Mouse (Mus musculus): ENCODE data around the gene Tmem178. TPM values are rescaled to one million over a fixed set of nuclear protein-coding genes. Genes with fewer than 3 reads are reported as not detected.

Tmem178 gene
- polyA plus RNA-seq, 1 experiment from 2014 or later: 9.0 TPM

DNA sequence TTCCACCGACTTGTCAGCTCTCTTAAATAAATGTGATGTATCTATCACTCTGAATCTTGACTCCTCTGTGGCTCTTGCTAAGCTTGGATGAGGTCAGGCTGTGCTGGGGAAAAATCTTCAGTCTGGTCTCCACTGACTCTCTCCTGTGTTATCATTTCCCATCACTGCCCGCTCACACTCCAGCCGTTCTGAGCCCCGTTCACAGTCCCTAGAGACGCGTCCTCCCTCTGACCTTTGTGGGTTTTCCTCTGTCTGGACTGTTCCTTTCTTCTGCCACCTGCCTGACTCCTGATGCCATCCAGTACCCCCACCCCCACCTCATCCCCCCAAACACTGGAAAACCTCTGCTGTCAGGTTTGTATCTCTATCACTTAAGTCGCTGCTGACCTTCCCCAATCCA is 23.0 kb downstream of the Tmem178 start:
- ATAC-seq (ENCODE audit: insufficient number of reproducible peaks, insufficient read depth, low FRiP score, low TSS enrichment, low read depth): no peak
- Histone ChIP-seq H3K4me1 (replicated peaks) (peaks cover 24% of the 10 kb centered on the region), H3K27ac (no peak overlapping the region), H3K9ac (replicated peaks) (no peak overlapping the region), H3K4me3 (replicated peaks) (no peak overlapping the region), H3K9me3 (no peaks in the 10 kb centered on the region), H3K27me3 (no peaks in the 10 kb centered on the region), H3K36me3 (no peaks in the 10 kb centered on the region), H3K4me2 (no peak overlapping the region)
- WGBS: 57% methylated on average over 7 of the region's 7 CpGs

DNA sequence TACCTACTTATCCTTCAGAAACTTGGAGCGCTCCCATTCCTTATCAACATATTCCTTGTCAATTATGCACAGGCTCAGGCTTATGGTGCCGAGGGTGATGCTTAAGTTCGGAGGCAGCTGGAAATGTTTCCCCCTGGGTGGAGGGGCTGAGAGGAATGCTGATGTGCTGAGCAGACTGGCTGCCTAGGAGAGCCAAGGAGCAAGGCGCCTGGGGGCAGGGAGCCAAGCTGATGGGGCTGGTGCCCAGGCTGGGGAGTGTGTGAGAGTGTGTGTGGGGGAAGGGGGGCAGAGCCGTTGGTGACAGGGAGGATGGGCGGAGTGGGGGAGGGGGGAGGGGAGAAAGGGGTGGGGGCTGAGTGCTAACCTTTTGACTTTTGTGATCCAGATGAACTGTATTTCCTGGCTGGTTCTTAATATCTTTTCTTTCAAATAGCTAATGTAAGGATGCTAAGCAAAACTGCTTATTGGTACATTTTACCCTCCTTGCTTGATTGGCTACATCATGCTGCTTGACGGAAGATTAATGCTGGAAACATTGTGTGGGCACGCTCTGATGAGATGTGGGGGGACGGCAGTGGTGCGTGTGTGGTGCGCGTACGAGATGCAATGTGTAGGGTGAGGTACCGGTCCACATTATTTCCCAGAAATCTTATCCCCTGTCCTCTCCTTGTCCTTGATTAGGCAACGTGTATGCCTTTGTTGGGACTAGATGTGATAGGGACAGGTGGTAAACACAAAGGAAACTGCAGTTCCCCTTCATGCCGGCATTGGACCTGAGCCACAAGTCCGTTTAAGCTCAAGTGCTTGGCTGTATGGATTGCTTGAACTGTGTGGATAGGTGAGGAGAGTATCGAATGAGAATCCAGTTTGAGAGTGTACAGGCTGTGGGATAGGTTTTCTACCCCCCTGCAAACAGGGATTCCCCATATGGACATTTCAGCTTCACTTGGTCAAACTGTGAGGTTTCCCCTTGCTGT is 25.5 kb downstream of the Tmem178 start:
- H3K4me1 ChIP-seq (replicated peaks): peaks cover 24% of the 10 kb centered on the region
- peak; percentile 66; the same call in 1 of the 2 replicates for ATAC-seq (ENCODE audit: insufficient number of reproducible peaks, insufficient read depth, low FRiP score, low TSS enrichment, low read depth)
- no peak overlapping the region for H3K4me2 ChIP-seq
- no peak overlapping the region for H3K4me3 ChIP-seq (replicated peaks)
- no peaks in the 10 kb centered on the region for H3K36me3 ChIP-seq
- H3K9me3 ChIP-seq: no peaks in the 10 kb centered on the region
- no peak overlapping the region for H3K27ac ChIP-seq
- no peaks in the 10 kb centered on the region for H3K27me3 ChIP-seq
- H3K9ac ChIP-seq (replicated peaks): no peak overlapping the region
- WGBS: 54% methylated on average over 18 of the region's 18 CpGs

DNA sequence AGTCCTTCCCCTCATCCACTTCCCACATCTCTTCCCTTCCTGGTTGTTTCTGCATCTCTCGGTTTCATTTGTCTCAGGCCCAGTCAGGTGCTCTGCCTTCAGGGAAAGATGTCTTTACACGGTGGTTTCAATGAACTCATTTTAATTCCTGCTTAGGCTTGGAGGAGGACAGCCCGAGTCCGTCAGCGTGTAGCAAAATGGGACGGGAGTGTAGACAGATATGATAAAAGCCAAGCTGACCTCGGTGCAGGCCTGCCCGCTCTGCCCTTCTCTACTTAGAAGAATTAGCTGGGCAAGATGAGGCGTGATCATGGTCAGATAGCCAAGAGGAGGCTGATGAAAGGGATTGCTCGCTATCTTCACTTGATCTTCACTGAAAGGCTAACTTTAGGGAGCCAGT is 26.3 kb downstream of the Tmem178 start:
- H3K4me2 ChIP-seq: no peak overlapping the region
- no peak overlapping the region for H3K9ac ChIP-seq (replicated peaks)
- H3K27ac ChIP-seq: no peak overlapping the region
- H3K36me3 ChIP-seq: no peaks in the 10 kb centered on the region
- no peak for ATAC-seq (ENCODE audit: insufficient number of reproducible peaks, insufficient read depth, low FRiP score, low TSS enrichment, low read depth)
- no peaks in the 10 kb centered on the region for H3K9me3 ChIP-seq
- H3K4me1 ChIP-seq (replicated peaks): peaks cover 24% of the 10 kb centered on the region
- H3K4me3 ChIP-seq (replicated peaks): no peak overlapping the region
- 72% methylated on average over 10 of the region's 10 CpGs for WGBS
- no peaks in the 10 kb centered on the region for H3K27me3 ChIP-seq

DNA sequence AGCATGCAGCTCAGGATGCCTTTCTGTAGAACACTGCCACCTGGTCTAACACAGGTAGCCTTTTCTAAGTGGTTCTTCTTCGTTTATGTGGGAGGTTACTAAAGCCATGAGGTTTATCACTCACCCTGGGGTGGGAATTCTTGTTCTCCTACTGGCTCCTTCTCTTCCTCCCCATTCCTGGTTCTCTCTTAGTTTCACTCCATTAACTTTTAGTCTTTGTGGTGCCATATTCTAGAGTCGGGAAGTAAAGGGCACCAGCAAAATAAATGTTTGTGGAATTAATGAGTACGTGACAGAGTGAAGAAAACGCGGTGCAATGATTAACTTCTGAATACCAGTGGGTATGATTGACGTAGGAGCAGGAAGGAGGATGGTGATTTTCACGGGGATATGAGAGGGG is 28.5 kb downstream of the Tmem178 start:
- no peak for ATAC-seq (ENCODE audit: insufficient number of reproducible peaks, insufficient read depth, low FRiP score, low TSS enrichment, low read depth)
- Histone ChIP-seq H3K9ac (replicated peaks) (no peak overlapping the region), H3K9me3 (no peaks in the 10 kb centered on the region), H3K36me3 (no peaks in the 10 kb centered on the region), H3K4me2 (no peak overlapping the region), H3K4me1 (replicated peaks) (peaks cover 24% of the 10 kb centered on the region), H3K27ac (no peak overlapping the region), H3K27me3 (no peaks in the 10 kb centered on the region), H3K4me3 (replicated peaks) (no peak overlapping the region)
- WGBS: 87% methylated on average over 7 of the region's 7 CpGs

DNA sequence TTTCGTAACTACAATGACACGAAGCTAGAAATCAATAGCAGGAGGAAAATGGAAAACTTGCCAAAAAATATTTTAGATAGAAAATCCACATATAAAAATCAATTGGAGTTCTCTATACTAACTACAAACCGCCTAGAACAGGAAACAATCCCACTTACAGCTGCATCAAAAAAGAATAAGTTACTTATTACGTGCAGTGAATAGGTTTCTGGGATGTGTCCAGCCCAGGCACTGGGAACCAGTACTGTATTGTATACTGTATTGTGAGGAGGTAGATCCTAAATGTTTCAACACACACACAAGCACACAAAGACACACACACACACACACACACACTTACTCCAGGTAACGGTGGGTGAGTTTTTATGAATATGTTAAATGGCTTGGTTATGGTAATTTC is 32.8 kb downstream of the Tmem178 start:
- WGBS: 89% methylated on average over 5 of the region's 5 CpGs
- ATAC-seq (ENCODE audit: insufficient number of reproducible peaks, insufficient read depth, low FRiP score, low TSS enrichment, low read depth): no peak

DNA sequence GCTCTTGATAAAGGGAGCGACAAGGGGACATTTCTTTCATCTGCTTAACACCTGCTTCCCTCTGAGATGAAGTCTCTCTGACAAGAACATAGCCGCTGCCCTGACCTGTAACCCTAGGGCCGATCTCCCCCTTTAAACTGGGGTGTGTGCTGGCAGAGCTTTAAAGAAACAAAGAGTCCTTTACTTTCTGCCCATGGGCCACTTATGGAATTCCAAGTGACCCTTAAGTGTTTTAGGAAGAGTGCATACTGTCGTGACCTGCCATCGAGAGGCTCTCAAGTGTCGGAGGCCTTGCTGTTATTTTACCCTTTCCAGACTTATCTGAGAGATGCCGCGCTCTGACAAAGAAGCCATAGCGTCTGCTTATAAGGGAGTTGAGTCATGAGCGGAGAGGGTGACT is 35.7 kb downstream of the Tmem178 start:
- no peak for ATAC-seq (ENCODE audit: insufficient number of reproducible peaks, insufficient read depth, low FRiP score, low TSS enrichment, low read depth)
- Histone ChIP-seq H3K27ac (no peak overlapping the region), H3K4me2 (no peak overlapping the region), H3K4me3 (replicated peaks) (no peak overlapping the region), H3K36me3 (no peaks in the 10 kb centered on the region), H3K27me3 (no peaks in the 10 kb centered on the region), H3K9me3 (no peaks in the 10 kb centered on the region), H3K4me1 (replicated peaks) (0 out of 2 replicates have a peak, but pooled peaks cover 6% of the 10 kb centered on the region), H3K9ac (replicated peaks) (no peak overlapping the region)
- 78% methylated on average over 10 of the region's 10 CpGs for WGBS

More for the DNA sequence above, 32.8 kb downstream of the Tmem178 start:
- H3K27ac ChIP-seq: no peak overlapping the region
- no peaks in the 10 kb centered on the region for H3K9me3 ChIP-seq
- 0 out of 2 replicates have a peak, but pooled peaks cover 6% of the 10 kb centered on the region for H3K4me1 ChIP-seq (replicated peaks)
- H3K9ac ChIP-seq (replicated peaks): no peak overlapping the region
- H3K4me3 ChIP-seq (replicated peaks): no peak overlapping the region
- no peaks in the 10 kb centered on the region for H3K36me3 ChIP-seq
- no peaks in the 10 kb centered on the region for H3K27me3 ChIP-seq
- H3K4me2 ChIP-seq: no peak overlapping the region

DNA sequence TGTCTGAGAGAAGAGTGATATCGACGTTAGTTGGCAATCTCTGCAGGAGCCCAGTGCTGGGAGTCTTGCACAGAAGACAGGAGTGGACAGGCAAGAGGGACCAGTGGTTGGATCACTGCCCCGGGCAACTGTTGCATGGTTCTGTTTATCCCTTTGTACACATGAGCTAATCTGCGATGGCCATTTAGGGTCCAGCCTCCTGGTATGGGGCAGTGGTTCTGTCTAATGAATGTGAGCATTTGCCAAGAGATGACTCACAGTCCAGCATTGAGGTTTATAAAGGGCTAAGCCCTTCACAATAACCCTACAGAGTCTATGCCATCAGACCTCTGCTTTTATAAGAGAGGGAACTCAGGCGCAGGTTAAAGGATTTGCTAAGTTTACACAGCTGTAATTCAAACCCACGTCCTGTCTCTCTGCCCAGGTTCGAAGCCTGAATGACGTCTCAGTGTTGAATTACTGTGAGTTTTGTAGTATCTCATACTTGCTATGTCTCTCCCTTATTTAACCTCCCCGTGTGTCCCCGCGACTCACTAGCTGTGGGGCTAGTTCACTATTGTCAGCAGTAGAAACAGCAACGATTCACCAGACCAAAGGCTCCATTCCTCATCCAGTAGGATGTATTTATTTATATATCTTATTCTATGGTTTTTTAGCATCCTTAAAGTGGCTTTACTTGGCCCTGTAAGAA is 37.4 kb downstream of the Tmem178 start:
- Histone ChIP-seq H3K4me2 (no peak overlapping the region), H3K9me3 (no peaks in the 10 kb centered on the region), H3K9ac (replicated peaks) (no peak overlapping the region), H3K4me1 (replicated peaks) (0 out of 2 replicates have a peak, but pooled peaks cover 6% of the 10 kb centered on the region), H3K4me3 (replicated peaks) (no peak overlapping the region), H3K27ac (peak overlapping the region; percentile 12; the same call in 1 of the 2 replicates), H3K27me3 (no peaks in the 10 kb centered on the region), H3K36me3 (no peaks in the 10 kb centered on the region)
- ATAC-seq (ENCODE audit: insufficient number of reproducible peaks, insufficient read depth, low FRiP score, low TSS enrichment, low read depth): peak; percentile 29; the same call in 1 of the 2 replicates
- WGBS: 71% methylated on average over 12 of the region's 12 CpGs

DNA sequence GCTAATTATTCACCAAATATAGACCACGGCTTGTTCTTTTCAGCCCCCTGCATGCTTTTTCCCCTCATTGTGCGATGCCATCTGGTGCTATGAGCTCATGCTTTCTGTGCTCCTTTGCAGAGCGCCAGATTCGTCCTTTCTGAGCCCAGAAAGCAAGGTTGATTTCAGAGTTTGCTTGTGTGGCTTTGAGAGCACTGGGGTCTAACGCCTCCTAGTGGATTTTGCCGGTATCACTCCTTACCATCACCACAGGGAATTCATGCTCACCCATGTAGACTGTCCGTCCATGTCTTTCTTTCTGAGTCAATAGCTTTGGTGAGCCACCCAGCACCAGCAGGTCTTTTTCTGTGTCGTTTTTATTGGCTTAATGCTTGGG is 38.0 kb downstream of the Tmem178 start:
- peak; percentile 40; the same call in 1 of the 2 replicates for ATAC-seq (ENCODE audit: insufficient number of reproducible peaks, insufficient read depth, low FRiP score, low TSS enrichment, low read depth)
- no peak overlapping the region for H3K4me2 ChIP-seq
- H3K27ac ChIP-seq: no peak overlapping the region
- no peaks in the 10 kb centered on the region for H3K36me3 ChIP-seq
- H3K9ac ChIP-seq (replicated peaks): no peak overlapping the region
- no peaks in the 10 kb centered on the region for H3K9me3 ChIP-seq
- no peaks in the 10 kb centered on the region for H3K27me3 ChIP-seq
- no peak overlapping the region for H3K4me3 ChIP-seq (replicated peaks)
- WGBS: 8% methylated on average over 8 of the region's 8 CpGs
- 0 out of 2 replicates have a peak, but pooled peaks cover 6% of the 10 kb centered on the region for H3K4me1 ChIP-seq (replicated peaks)

DNA sequence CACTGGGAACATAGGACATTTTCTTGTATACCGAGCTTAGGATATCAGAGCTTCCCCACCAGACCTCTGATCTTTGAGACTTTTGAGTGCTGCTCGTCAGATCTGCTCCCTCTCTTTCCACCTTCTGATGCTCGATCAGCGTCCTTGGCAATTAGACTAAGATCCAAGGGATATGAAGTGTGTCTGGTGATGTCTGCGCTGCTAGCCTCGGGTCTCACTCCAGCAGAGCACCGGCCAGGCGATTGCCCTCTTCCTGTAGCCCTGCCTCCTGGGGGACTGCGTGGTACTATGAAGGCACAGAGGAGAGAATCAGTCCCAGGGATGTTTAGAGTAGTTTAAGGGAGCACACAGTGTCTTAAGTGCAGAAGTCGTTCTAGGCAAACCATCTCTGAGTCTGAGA is 38.5 kb downstream of the Tmem178 start:
- H3K9me3 ChIP-seq: no peaks in the 10 kb centered on the region
- H3K4me3 ChIP-seq (replicated peaks): no peak overlapping the region
- H3K36me3 ChIP-seq: no peaks in the 10 kb centered on the region
- H3K4me2 ChIP-seq: no peak overlapping the region
- no peak overlapping the region for H3K27ac ChIP-seq
- ATAC-seq (ENCODE audit: insufficient number of reproducible peaks, insufficient read depth, low FRiP score, low TSS enrichment, low read depth): no peak
- 72% methylated on average over 10 of the region's 10 CpGs for WGBS
- no peak overlapping the region for H3K9ac ChIP-seq (replicated peaks)
- 0 out of 2 replicates have a peak, but pooled peaks cover 6% of the 10 kb centered on the region for H3K4me1 ChIP-seq (replicated peaks)
- no peaks in the 10 kb centered on the region for H3K27me3 ChIP-seq

DNA sequence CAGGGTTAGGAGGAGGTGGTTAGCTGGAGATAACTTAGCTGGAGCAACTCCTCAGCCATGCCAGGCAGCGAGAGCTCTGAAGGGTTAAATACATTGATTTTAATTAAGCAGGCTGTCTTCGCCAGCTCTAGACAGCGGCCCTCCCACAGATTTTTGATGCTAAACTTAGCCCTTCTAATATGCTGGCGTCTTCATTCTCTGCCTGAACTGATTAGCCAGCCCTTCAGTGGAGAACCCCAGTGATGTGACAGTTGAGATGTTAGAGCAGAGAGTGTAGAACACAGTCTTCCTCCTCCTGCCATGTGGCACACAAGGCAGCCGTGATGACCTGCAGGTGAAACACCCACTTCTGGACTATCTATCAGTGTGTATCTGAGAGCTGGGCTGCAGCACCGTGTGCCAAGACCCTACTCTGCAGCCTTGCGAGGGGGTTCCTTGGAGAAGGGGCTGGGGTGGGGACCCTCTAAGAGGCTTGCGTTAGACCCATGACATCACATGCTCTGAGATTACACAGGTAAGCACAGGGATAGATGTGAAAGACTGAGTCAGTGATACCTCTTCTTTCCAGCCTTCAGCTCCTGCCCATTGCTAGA is 47.2 kb downstream of the Tmem178 start:
- Histone ChIP-seq H3K4me3 (replicated peaks) (no peak overlapping the region), H3K9me3 (peaks cover 4% of the 10 kb centered on the region; the same call in 1 of the 2 replicates), H3K27ac (no peak overlapping the region), H3K36me3 (no peaks in the 10 kb centered on the region), H3K27me3 (no peaks in the 10 kb centered on the region), H3K9ac (replicated peaks) (no peak overlapping the region), H3K4me1 (replicated peaks) (0 out of 2 replicates have a peak, but pooled peaks cover 5% of the 10 kb centered on the region), H3K4me2 (no peak overlapping the region)
- no peak for ATAC-seq (ENCODE audit: insufficient number of reproducible peaks, insufficient read depth, low FRiP score, low TSS enrichment, low read depth)
- 72% methylated on average over 8 of the region's 8 CpGs for WGBS

DNA sequence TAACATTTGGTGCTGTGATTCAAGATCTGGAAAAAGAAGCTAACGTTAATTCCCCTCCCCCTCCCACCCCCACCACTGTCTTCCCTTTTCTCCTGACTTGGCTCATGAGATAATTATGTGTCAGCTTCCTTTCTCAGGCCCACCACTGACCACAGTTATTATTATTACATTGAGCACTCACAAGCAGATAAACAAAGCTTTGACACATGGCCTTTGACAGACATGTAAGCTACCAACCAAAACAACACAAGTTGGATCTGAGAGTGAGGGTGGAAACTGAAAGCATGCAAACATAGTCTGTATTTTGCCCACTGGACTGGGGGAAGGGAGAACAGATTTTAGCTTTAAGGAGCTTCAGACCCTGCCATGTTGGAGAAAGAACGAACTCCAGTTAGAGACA is 52.8 kb downstream of the Tmem178 start:
- 78% methylated on average over 2 of the region's 2 CpGs for WGBS
- H3K9me3 ChIP-seq: peaks cover 4% of the 10 kb centered on the region; the same call in 1 of the 2 replicates
- no peaks in the 10 kb centered on the region for H3K27me3 ChIP-seq
- H3K27ac ChIP-seq: no peak overlapping the region
- peaks cover 7% of the 10 kb centered on the region; the same call in 1 of the 2 replicates for H3K4me1 ChIP-seq (replicated peaks)
- no peaks in the 10 kb centered on the region for H3K36me3 ChIP-seq
- H3K4me2 ChIP-seq: no peak overlapping the region
- H3K4me3 ChIP-seq (replicated peaks): no peak overlapping the region
- H3K9ac ChIP-seq (replicated peaks): no peak overlapping the region
- ATAC-seq (ENCODE audit: insufficient number of reproducible peaks, insufficient read depth, low FRiP score, low TSS enrichment, low read depth): no peak
